Mouse (Mus musculus): ENCODE data around the gene Pzp.

- TF ChIP-seq CTCF (IDR thresholded peaks at IDR 0.05; ENCODE audit: extremely low read depth, insufficient read depth, insufficient read length, insufficient replicate concordance) (no peak), POLR2A (IDR thresholded peaks at IDR 0.05; ENCODE audit: low read depth, low read length) (no peak)
These were observed 590 bp upstream of the Pzp start for GRCm38 (mm10) chr6:128527110-128527509.

Measured in spleen, adult 2 months (tissue).